Mouse (Mus musculus) liver, adult 10 weeks (tissue): ENCODE results near the gene Cryba2. TPM values are rescaled to one million over a fixed set of nuclear protein-coding genes. Genes with fewer than 3 reads are reported as not detected.

Experiments
- polyA plus RNA-seq: library from polyadenylated mRNA; stranded (reverse); fragments of 350-450 nt; fragmentation: Illumina TruSeq; extraction: RNeasy Lipid Tissue Mini Kit (QIAGEN cat#74804); gene quantifications from one replicate; pipeline ENCODE4 v1.2.3, GENCODE M21; 2014; ENCODE audit warnings: low read depth, low replicate concordance

Cryba2 gene
- polyA plus RNA-seq: not detected

GRCm38 (mm10) chr1:74893134-74893855 is at the start of gene Cryba2:
Cryba2 (minus strand) TSS chr1:74893143.

DNA sequence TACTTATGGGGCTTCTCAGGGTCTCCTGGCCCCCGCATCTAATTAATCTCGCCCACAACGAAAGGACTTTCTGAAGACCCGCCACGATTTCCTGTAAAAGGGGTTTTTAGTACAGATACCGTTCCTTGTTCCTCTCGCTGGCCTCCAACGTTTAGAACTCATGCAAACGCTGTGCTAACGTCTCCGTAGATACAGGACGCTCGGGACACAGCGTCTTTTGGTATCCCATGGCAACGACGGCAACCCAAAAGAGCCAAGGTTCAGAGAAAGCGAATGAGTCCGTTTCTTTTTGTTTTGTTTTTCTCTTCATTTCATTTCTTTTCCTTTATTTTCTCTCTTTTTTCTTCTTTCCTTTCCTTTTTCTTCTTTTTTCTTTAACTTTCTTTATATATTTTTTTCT is 42.5 kb upstream of the Cryba2 start, which contains the start of gene Cfap65:
Cfap65 (minus strand) TSS at position 198 of the 400 bp plus-strand sequence.

GRCm38 (mm10) chr1:74885369-74886042 is 7.4 kb downstream of the Cryba2 start, which contains the start of gene Fev:
Fev (minus strand) TSS chr1:74885419.

GRCm38 (mm10) chr1:74854306-74855056 is 38.5 kb downstream of the Cryba2 start, which contains the start of gene Cdk5r2:
Cdk5r2 (plus strand) TSS chr1:74854934.

Other genes with a start within 250 kb of the Cryba2 start
- gene Ttll4, start 231.4 kb downstream of the Cryba2 start, polyA plus RNA-seq: 11.1 TPM
- gene Cyp27a1, start 179.6 kb downstream of the Cryba2 start, polyA plus RNA-seq: 209 TPM
- gene Prkag3, start 143.9 kb downstream of the Cryba2 start, polyA plus RNA-seq: not detected
- not detected for gene Wnt6, start 121.3 kb downstream of the Cryba2 start, polyA plus RNA-seq
- gene Wnt10a, start 101.6 kb downstream of the Cryba2 start, polyA plus RNA-seq: not detected
- not detected for gene Cdk5r2, start 38.2 kb downstream of the Cryba2 start, polyA plus RNA-seq
- gene Fev, start 7.7 kb downstream of the Cryba2 start, polyA plus RNA-seq: not detected
- gene Cfap65, start 42.5 kb upstream of the Cryba2 start, polyA plus RNA-seq: not detected
- not detected for gene Ihh, start 58.5 kb upstream of the Cryba2 start, polyA plus RNA-seq
- 1.1 TPM for gene Nhej1, start 232.1 kb upstream of the Cryba2 start, polyA plus RNA-seq
- not detected for gene Slc23a3, start 240.7 kb upstream of the Cryba2 start, polyA plus RNA-seq
- 11.3 TPM for gene Cnppd1, start 249.6 kb upstream of the Cryba2 start, polyA plus RNA-seq
- gene Retreg2, start 249.6 kb upstream of the Cryba2 start, polyA plus RNA-seq: 25.1 TPM